Mouse (Mus musculus) kidney, adult 2 months (tissue): ENCODE results near the gene Actr2. TPM values are rescaled to one million over a fixed set of nuclear protein-coding genes. Genes with fewer than 3 reads are reported as not detected.
A peak's percentile ranks its signal among the peaks of the same experiment; 100 is the strongest.

Source experiments
- DNase-seq: peaks from one replicate; pipeline ENCODE4 v3.0.0; 2021
- H3K27ac ChIP-seq: fragments of 200-500 bp; 2 replicates; pipeline ENCODE4 v1.5.1; 2012; ENCODE audit warnings: low read depth, low read length, control low read depth, inconsistent platforms; ENCODE audit not compliant: insufficient read depth
- H3K27me3 ChIP-seq: fragments of 200-500 bp; replicated peaks from 2 replicates; pipeline ENCODE4 v1.6.1; 2012; ENCODE audit warnings: mild to moderate bottlenecking, moderate library complexity, low read length, inconsistent platforms; ENCODE audit not compliant: control insufficient read depth, insufficient read depth
- H3K36me3 ChIP-seq: fragments of 200-500 bp; 2 replicates; pipeline ENCODE4 v1.6.1; 2012; ENCODE audit warnings: mild to moderate bottlenecking, moderate library complexity, low read length, inconsistent platforms; ENCODE audit not compliant: control insufficient read depth, insufficient read depth
- H3K4me1 ChIP-seq: fragments of 200-500 bp; 2 replicates; pipeline ENCODE4 v1.6.1; 2011; ENCODE audit warnings: low read length; ENCODE audit not compliant: control insufficient read depth, insufficient read depth
- H3K4me3 ChIP-seq: fragments of 200-500 bp; 2 replicates; pipeline ENCODE4 v1.5.1; 2011; ENCODE audit warnings: mild to moderate bottlenecking, low read depth, low read length, control low read depth; ENCODE audit not compliant: insufficient read depth
- CTCF ChIP-seq: fragments of 200-500 bp; conservative IDR thresholded peaks from 2 replicates; pipeline ENCODE4 v1.5.1; 2011; ENCODE audit warnings: low read depth, mild to moderate bottlenecking, control low read depth, low read length, moderate library complexity, mixed read lengths; ENCODE audit not compliant: insufficient read depth, insufficient read length
- POLR2A ChIP-seq: fragments of 200-500 bp; IDR thresholded peaks from one replicate; pipeline ENCODE4 v1.6.1; 2011; ENCODE audit warnings: low read depth, low read length, control low read depth
- WGBS: fragments of 180-500 bp; shearing (Covaris S2); methylation state at CpG from one replicate; pipeline ENCODE4 v1.1.7; 2018; 5-methylcytosine and 5-hydroxymethylcytosine counted together
- polyA plus RNA-seq: library from polyadenylated mRNA; depleted of rRNA; stranded (reverse); fragments of >200 nt; gene quantifications from 2 replicates; pipeline ENCODE4 v1.2.3, GENCODE M21; 2012

Actr2 gene
- polyA plus RNA-seq, 1 experiment: 38.8 TPM

GRCm38 (mm10) chr11:20085635-20086034, 27.1 kb downstream of the Actr2 start:
- no peaks in the 10 kb centered on the region for H3K4me1 ChIP-seq
- TF ChIP-seq POLR2A: no peak
- no peak for TF ChIP-seq CTCF
- peaks cover 5% of the 10 kb centered on the region; the same call in 1 of the 2 replicates for H3K36me3 ChIP-seq
- no peaks in the 10 kb centered on the region for H3K27me3 ChIP-seq
- H3K27ac ChIP-seq: no peak overlapping the region
- H3K4me3 ChIP-seq: no peak overlapping the region
- WGBS: 99% methylated on average over 2 of the region's 2 CpGs
- DNase-seq: no peak

GRCm38 (mm10) chr11:20075415-20075814, 37.3 kb downstream of the Actr2 start:
- Histone ChIP-seq H3K27me3 (no peaks in the 10 kb centered on the region), H3K27ac (no peak overlapping the region), H3K4me3 (no peak overlapping the region), H3K4me1 (no peaks in the 10 kb centered on the region), H3K36me3 (peaks cover 9% of the 10 kb centered on the region)
- WGBS: 72% methylated on average over 1 of the region's 1 CpGs
- no peak for TF ChIP-seq CTCF
- TF ChIP-seq POLR2A: no peak
- no peak for DNase-seq

- WGBS: 88% methylated on average over 5 of the region's 5 CpGs
- H3K4me3 ChIP-seq: no peak overlapping the region
- no peak for DNase-seq
- no peak overlapping the region for H3K27ac ChIP-seq
- H3K4me1 ChIP-seq: no peaks in the 10 kb centered on the region
- peaks cover 5% of the 10 kb centered on the region; the same call in 1 of the 2 replicates for H3K36me3 ChIP-seq
- TF ChIP-seq CTCF (no peak), POLR2A (no peak)
- no peaks in the 10 kb centered on the region for H3K27me3 ChIP-seq
These were observed 39.9 kb downstream of the Actr2 start for GRCm38 (mm10) chr11:20072826-20073225.

GRCm38 (mm10) chr11:20072174-20072573, 40.5 kb downstream of the Actr2 start:
- TF ChIP-seq CTCF (peak; percentile 38), POLR2A (no peak)
- H3K4me3 ChIP-seq: no peak overlapping the region
- H3K27me3 ChIP-seq: no peaks in the 10 kb centered on the region
- WGBS: 51% methylated on average over 3 of the region's 3 CpGs
- no peak overlapping the region for H3K27ac ChIP-seq
- H3K36me3 ChIP-seq: peaks cover 5% of the 10 kb centered on the region; the same call in 1 of the 2 replicates
- H3K4me1 ChIP-seq: no peaks in the 10 kb centered on the region
- peak; percentile 57 for DNase-seq

- TF ChIP-seq POLR2A: no peak
- no peak for TF ChIP-seq CTCF
- Histone ChIP-seq H3K27me3 (no peaks in the 10 kb centered on the region), H3K27ac (no peak overlapping the region), H3K36me3 (peaks cover 5% of the 10 kb centered on the region), H3K4me3 (no peak overlapping the region), H3K4me1 (no peaks in the 10 kb centered on the region; the same call in 1 of the 2 replicates)
- 97% methylated on average over 6 of the region's 6 CpGs for WGBS
- no peak for DNase-seq
These were observed 44.2 kb downstream of the Actr2 start for GRCm38 (mm10) chr11:20068346-20069004.

GRCm38 (mm10) chr11:20067521-20067920, 45.2 kb downstream of the Actr2 start:
- Histone ChIP-seq H3K4me3 (no peak overlapping the region), H3K27ac (no peak overlapping the region), H3K36me3 (peaks cover 5% of the 10 kb centered on the region), H3K27me3 (no peaks in the 10 kb centered on the region), H3K4me1 (no peaks in the 10 kb centered on the region; the same call in 1 of the 2 replicates)
- peak; percentile 13 for DNase-seq
- 37% methylated on average over 1 of the region's 1 CpGs for WGBS
- TF ChIP-seq CTCF (no peak), POLR2A (no peak)

GRCm38 (mm10) chr11:20066106-20066505, 46.6 kb downstream of the Actr2 start:
- Histone ChIP-seq H3K27me3 (no peaks in the 10 kb centered on the region), H3K27ac (no peak overlapping the region), H3K4me1 (no peaks in the 10 kb centered on the region; the same call in 1 of the 2 replicates), H3K4me3 (no peak overlapping the region), H3K36me3 (peaks cover 5% of the 10 kb centered on the region)
- DNase-seq: peak; percentile 15
- WGBS: 80% methylated on average over 1 of the region's 1 CpGs
- TF ChIP-seq POLR2A: no peak
- TF ChIP-seq CTCF: no peak
